Mouse (Mus musculus) fibroblast of lung, adult 2 months (primary cell): Measurements from ENCODE around the gene Snrpd3.
A peak's percentile ranks its signal among the peaks of the same experiment; 100 is the strongest.

Source experiments
- DNase-seq: peaks from one replicate; pipeline ENCODE4 v3.0.0-alpha.2; 2011; ENCODE audit warnings: low read depth

The Snrpd3 gene

DNA sequence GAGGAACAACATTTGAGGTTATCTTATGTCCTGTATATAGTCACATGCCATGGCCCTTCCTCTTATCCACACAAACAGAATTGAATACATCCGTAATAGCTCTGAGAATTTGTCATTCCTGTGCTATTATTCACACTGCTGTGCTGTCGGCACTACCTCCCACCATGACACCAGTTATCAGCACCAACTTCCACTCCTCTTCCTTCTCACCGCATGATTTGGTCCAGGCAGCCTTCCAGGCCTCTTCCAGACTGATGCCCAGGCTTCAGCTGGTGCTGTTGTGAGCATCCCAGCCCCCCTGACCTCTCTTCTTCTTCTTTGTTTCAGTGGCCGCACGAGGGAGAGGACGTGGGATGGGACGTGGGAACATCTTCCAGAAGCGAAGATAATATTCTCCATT is 17.6 kb downstream of the Snrpd3 start:
- DNase-seq: no peak

DNA sequence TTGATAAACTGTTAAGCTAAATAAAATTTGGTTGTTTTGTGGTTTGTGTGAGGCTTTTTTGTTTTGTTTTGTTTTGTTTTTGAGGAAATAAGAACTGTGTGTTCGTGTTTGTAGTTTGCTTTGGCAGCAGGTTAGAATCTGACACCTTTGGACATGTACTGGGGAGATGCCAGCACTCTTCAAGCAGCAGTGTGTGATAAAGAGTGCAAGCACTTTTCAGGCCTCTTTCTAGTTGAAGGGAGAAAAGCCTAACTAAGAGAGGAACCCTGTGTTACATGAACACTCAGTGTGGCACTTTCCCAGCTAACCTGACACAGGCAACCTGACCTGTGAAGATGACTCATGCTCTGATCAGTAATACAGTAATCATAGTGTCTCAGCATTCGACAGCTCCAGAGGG is 18.1 kb downstream of the Snrpd3 start:
- no peak for DNase-seq

GRCm38 (mm10) chr10:75536123-75536522 is 18.8 kb downstream of the Snrpd3 start:
- DNase-seq: no peak

DNA sequence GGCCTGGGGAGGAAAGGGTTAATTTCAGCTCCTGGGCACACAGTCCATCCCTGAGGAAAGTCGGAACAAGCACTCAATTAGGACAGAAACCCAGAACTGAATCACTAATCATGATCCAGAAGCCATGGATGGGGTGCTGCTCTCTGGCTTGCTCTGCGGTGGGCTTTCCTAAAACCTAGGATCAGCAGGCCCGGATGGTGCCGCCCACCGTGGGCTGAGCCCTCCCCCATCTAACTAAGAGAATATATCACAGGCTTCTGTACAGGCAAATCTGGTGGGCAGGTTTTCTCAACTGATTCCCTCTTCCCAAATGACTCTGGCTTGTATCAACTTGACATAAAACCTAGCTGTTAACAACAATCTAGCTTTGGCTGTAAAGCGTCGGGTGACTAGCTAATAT is 30.6 kb downstream of the Snrpd3 start:
- no peak for DNase-seq

- DNase-seq: peak; percentile 53
Observed at GRCm38 (mm10) chr10:75548486-75548885, 31.1 kb downstream of the Snrpd3 start.

- DNase-seq: no peak
Observed at GRCm38 (mm10) chr10:75549886-75550285, 32.5 kb downstream of the Snrpd3 start.

DNA sequence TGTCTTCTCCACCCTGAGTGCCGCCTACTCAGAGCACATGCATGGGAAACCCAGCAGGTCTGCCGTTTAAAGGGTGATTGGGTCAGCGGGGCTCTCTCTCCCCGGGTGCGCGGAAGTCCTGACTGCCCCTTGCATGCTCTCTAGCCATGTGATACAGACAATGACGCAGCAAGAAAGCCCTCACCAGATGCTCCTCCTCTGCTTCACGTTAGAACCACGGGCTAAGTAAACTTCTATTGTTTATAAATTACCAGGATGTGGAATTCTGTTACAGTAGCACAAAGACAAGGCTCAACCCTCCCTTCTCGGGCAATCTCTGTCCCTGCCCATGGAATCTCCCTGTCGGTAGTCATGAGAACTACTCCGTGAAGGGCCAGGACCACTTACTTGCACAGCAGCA is 33.8 kb downstream of the Snrpd3 start:
- DNase-seq: no peak

DNA sequence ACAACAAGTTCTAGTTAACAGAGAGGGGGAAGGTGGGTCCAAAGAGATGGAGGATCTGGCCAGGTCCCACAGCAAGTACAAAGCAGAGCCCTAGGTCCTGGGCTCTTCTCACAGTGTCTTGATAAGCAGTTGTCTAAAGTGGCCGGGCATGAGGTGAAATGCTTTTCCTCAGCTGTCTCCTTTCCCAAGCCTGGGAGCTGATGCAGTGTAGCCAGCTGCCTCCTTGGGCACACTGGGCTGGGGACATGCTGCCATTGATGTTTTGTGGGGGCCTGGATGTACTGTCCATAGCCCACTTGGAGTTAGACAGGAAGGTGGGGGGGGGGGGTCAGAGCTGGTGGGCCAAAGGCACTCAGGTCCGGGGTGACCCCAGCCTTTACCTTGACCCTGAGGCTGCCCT is 34.8 kb downstream of the Snrpd3 start:
- DNase-seq: no peak

DNA sequence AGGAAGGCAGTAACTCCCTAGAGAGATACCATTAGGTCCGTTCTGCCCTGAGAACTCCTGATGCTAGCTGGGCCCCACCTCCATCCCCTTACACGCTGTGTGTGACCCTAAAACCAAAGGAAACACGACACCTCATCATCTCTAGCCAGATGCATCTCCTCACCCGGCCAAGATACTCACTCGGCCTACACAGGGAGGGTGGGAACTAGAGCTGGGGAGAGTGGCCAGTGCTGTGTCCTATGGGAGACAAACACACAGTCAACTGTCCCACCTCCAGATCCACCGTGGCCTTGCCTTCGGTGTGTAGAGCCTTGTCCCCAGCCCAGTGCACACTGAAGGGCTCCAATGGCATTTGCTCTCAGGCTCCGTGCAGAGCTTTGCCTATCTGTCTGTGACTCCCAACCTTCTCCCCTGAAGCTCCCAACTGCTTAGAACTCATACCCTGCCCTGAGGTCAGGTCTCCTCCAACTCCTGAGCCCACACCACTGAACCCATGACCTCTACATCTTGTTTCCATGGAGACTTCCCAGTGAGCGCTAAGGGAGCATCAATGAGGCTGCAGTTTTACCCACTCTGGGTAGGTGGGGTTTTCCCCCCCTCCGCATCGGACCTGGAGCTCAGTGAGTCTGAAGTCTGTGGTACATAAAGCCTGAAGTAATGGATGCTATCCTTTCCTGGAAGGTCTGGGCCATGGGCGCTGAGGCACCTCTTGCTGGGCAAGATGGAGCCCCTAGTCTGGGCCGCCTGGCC is 35.5 kb downstream of the Snrpd3 start:
- no peak for DNase-seq

DNA sequence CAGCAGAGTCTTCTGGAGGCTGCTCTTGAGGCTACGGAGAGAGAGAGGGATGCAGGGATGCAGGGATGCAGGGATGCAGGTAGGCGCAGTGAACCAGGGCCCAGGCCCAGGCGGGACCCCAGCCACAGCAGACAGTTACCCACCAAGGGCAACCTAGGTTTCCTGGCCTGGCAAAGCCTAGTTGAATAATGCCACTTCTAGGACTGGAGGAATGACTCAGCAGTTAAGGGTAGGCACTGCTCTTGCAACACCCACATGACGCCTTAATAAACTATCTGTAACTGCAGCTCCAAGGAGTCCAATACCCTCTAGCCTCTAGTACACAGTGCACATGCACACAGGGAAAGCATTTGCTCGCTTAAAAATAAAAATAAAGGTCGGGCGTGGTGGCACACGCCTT is 36.7 kb downstream of the Snrpd3 start:
- peak; percentile 21 for DNase-seq

GRCm38 (mm10) chr10:75555557-75555956 is 38.2 kb downstream of the Snrpd3 start:
- no peak for DNase-seq

DNA sequence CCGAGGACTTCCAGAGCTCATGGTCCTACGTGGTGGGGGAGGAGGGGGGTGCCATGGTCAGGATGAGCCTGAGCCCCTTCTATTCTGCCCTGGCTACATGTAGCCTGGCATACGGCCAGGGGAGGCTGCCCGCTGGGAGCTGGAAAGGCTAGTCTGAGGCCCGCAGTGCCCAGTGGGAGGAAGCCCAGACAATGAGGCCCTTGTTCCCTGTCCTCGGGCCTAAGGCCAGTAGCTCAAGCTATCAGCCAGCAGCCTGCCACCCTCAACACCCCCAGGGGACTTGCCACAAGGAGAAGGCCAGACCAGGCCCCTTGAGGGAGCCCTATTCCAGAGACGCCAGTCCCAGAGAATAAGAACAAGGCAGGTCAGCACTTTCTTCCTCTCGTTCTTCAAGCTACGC is 38.7 kb downstream of the Snrpd3 start:
- DNase-seq: peak; percentile 75

GRCm38 (mm10) chr10:75558515-75558914 is 41.2 kb downstream of the Snrpd3 start:
- DNase-seq: no peak

GRCm38 (mm10) chr10:75559041-75559675 is 41.8 kb downstream of the Snrpd3 start:
- DNase-seq: no peak

DNA sequence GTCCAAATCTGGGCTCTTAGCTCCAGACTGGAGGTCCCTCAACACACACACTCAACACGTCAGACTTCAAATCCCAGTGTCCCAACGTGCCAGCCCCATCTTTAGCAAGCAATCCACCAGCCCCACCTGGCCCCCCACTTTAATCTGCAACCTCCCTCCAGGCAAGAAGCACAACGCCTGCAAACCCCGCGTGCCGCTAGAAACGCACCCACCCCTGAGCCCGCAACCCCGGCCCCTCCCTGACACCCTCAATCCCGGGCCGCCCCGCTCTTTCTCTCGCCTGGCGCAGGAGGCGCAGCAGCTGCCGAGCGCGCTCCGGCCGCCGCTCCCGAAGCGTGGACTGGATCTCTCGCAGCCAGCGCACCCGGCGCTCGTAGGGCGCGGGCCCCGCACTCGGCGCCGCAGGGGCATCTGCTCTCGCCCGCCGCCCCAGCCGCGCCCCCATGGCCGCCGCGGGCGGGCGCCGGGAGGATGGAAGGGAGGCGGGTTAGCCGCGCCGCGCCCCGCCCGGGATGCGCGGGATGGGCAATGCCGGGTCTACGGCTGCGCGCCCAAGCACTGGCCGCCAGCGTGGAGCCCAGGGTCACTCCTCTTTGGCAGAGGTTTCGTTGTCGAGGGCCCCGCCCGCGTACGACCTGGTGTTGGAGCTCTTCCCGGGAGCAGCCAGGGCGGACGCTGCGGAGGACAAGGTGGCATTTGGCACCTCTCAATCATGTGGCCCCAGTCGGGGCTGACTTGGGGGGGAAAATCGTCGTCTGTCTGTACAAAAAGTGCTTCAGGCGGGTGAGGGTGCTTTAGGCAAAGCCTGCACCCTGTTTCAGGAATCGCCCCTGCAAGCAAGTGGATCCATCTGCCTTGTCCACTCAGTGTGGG is 42.6 kb downstream of the Snrpd3 start, which contains the start of gene Lrrc75b:
Lrrc75b (minus strand) TSS at position 655 of the 873 bp plus-strand sequence.
- no peak for DNase-seq

DNA sequence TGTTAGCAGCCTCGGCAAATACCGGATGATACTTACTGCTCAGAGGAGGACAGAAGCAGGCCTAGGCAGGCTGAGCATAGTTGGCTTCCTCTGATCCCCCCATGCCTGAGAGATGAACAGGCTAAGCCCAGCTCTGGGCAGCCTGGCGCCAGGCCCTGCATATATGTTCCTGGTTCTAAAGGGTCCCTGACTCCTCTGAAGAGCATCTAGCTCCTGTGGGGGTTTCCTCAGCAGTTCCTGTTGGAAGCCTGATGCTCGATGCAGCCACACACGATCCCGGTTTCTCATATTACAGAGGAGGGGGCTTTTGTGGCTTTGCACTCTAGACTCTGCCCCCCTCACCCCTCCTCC is 43.2 kb downstream of the Snrpd3 start:
- DNase-seq: no peak

- DNase-seq: no peak
Observed at GRCm38 (mm10) chr10:75561071-75561654, 43.8 kb downstream of the Snrpd3 start, which contains the start of gene Ggt1. Ggt1 (plus strand) TSS chr10:75561604.

DNA sequence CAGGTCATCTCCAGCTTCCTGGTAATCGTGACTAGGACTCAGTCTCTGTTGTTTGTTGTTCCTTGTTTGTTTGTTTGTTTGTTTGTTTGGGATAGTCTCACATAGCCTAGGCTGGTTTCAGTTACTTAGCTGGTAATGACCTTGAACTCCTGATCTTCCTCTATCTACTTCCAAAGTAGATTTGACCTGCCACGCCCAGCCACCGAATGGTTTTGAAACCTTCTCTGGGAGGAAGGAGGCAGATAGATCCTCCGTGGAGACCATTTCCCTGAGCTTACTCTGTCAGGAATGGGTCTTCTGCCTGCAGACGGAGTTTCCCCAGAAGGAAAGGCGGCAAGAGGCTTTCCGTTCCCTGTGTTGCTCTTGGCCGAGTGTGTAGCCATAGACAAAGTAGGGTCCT is 45.2 kb downstream of the Snrpd3 start:
- DNase-seq: no peak

- DNase-seq: no peak
Observed at GRCm38 (mm10) chr10:75564687-75565265, 47.4 kb downstream of the Snrpd3 start.

GRCm38 (mm10) chr10:75565436-75565835 is 48.1 kb downstream of the Snrpd3 start:
- no peak for DNase-seq

DNA sequence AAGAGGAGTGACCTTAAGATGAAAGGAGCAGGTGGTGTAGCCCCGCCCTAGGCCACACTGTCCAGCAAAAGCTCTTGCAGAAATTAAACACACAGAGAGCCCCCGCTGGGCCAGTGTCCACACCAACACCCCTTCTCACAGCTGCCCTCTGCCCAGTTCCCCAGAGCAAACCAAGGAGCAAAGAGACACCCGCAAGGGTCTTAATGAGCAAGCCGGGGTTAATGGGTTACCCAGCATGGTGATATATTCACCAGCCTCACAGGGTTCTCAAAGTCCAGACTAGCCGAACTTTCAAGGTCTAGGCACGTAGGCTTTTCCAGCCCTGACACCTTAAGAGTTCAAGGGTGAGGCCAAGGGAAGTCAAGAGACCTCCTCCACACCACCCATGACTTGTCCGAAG is 48.6 kb downstream of the Snrpd3 start:
- no peak for DNase-seq

- DNase-seq: no peak
Observed at GRCm38 (mm10) chr10:75566321-75566720, 49.0 kb downstream of the Snrpd3 start.
